Comparison of ENCODE assay signal across 8 mouse cellular contexts in the genomic region with DNA sequence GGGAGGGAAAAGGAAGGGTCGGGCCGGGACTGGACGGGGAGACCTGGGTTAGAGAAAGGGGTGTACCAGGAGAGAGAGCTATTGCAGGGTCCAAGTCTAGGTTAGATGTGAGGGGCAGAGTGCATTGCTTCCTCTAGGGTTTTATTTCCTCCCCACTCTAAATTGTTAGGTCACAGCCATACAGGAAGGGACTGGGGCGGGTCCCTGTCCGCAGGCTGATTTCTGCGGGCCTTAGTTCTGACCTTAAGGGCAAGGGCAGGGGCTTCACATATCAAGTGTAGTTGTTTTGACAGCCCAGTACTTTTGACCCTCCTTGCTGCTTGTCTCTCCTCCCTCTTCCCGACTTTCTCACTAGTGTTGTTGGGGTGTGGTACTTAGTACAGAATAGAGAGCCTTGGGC. TPM values are rescaled to one million over a fixed set of nuclear protein-coding genes. Genes with fewer than 3 reads are reported as not detected.
DNase-seq lines count a peak whose midpoint lies in the region; ATAC-seq and TF ChIP-seq lines count a peak whose summit lies in the region.

No protein-coding gene starts in this region.

- H3K27ac ChIP-seq in kidney, adult 2 months (ENCODE audit: insufficient read depth, low read depth, low read length) = peak overlapping the region; percentile 8
- H3K27ac ChIP-seq in cortical plate, adult 2 months (ENCODE audit: insufficient read depth, low read length) = no peak overlapping the region
- peak overlapping the region; percentile 92 for H3K27ac ChIP-seq in liver, embryonic 15.5 days (replicated peaks)
- H3K27ac ChIP-seq in neural tube, embryonic 13.5 days (replicated peaks) = peak overlapping the region; percentile 98

- peak overlapping the region; percentile 96 for H3K4me2 ChIP-seq in liver, embryonic 15.5 days
- peak overlapping the region; percentile 76 for H3K4me2 ChIP-seq in neural tube, embryonic 13.5 days

- no peak for TF ChIP-seq POLR2A in kidney, adult 2 months (IDR thresholded peaks at IDR 0.05; ENCODE audit: low read depth, low read length)
- no peak for TF ChIP-seq POLR2A in cortical plate, adult 2 months (IDR thresholded peaks at IDR 0.05; ENCODE audit: extremely low read depth, insufficient read depth, low read length)

- H3K27me3 ChIP-seq in kidney, adult 2 months (replicated peaks; ENCODE audit: control insufficient read depth, insufficient read depth, low read length) = no peaks in the 10 kb centered on the region
- H3K27me3 ChIP-seq in liver, embryonic 15.5 days = no peaks in the 10 kb centered on the region
- no peaks in the 10 kb centered on the region for H3K27me3 ChIP-seq in neural tube, embryonic 13.5 days

- no peak for TF ChIP-seq CTCF in kidney, adult 2 months (conservative IDR thresholded peaks at IDR 0.05; ENCODE audit: insufficient read depth, insufficient read length, low read depth, low read length)
- no peak for TF ChIP-seq CTCF in cortical plate, adult 2 months (IDR thresholded peaks at IDR 0.05; ENCODE audit: extremely low read depth, insufficient read depth, low read length)

- peak overlapping the region; percentile 93 for H3K4me3 ChIP-seq in kidney, adult 2 months (ENCODE audit: insufficient read depth, low read depth, low read length)
- H3K4me3 ChIP-seq in cortical plate, adult 2 months (ENCODE audit: insufficient read depth, low read length) = peak overlapping the region; percentile 64
- peak overlapping the region; percentile 99 for H3K4me3 ChIP-seq in liver, embryonic 15.5 days (replicated peaks)
- peak overlapping the region; percentile 97 for H3K4me3 ChIP-seq in neural tube, embryonic 13.5 days

- WGBS in kidney, adult 2 months = 0% methylated on average over 7 of the region's 7 CpGs
- WGBS in liver, embryonic 15.5 days (ENCODE audit: insufficient replicate concordance) = 1% methylated on average over 7 of the region's 7 CpGs
- WGBS in neural tube, embryonic 13.5 days = under 1% methylated on average over 7 of the region's 7 CpGs

- H3K9ac ChIP-seq in liver, embryonic 15.5 days = peak overlapping the region; percentile 100
- peak overlapping the region; percentile 94 for H3K9ac ChIP-seq in neural tube, embryonic 13.5 days

- intact Hi-C loops in heart, postnatal 36 days (cut with DNase I) = no loop called here

- peaks cover 4% of the 10 kb centered on the region for H3K36me3 ChIP-seq in kidney, adult 2 months (ENCODE audit: control insufficient read depth, insufficient read depth, low read length)
- peaks cover 29% of the 10 kb centered on the region for H3K36me3 ChIP-seq in liver, embryonic 15.5 days (replicated peaks)
- H3K36me3 ChIP-seq in neural tube, embryonic 13.5 days = peaks cover 24% of the 10 kb centered on the region

- H3K4me1 ChIP-seq in kidney, adult 2 months (ENCODE audit: control insufficient read depth, insufficient read depth, low read length) = peaks cover 13% of the 10 kb centered on the region; the same call in 1 of the 2 replicates
- H3K4me1 ChIP-seq in cortical plate, adult 2 months (ENCODE audit: control insufficient read depth, insufficient read depth, low read length) = peaks cover 1% of the 10 kb centered on the region; the same call in 1 of the 2 replicates
- H3K4me1 ChIP-seq in liver, embryonic 15.5 days (replicated peaks) = peaks cover 50% of the 10 kb centered on the region
- peaks cover 29% of the 10 kb centered on the region for H3K4me1 ChIP-seq in neural tube, embryonic 13.5 days (replicated peaks)

- no peak for DNase-seq in kidney, adult 2 months
- DNase-seq in kidney, postnatal 14 days = no peak
- peak; percentile 20 to 49 for DNase-seq in heart, postnatal 36 days
- no peak for DNase-seq in gastrocnemius, adult 8-10 months (ENCODE audit: low spot score in 2 of 2)
- no peak for DNase-seq in right cerebral cortex, adult 2 months (ENCODE audit: low spot score in 2 of 2)

- ATAC-seq in liver, embryonic 15.5 days (ENCODE audit: insufficient read depth) = no peak
- ATAC-seq in neural tube, embryonic 13.5 days (ENCODE audit: low read depth) = peak; percentile 3; the same call in 1 of the 2 replicates

- no peaks in the 10 kb centered on the region for H3K9me3 ChIP-seq in liver, embryonic 15.5 days (replicated peaks)
- no peaks in the 10 kb centered on the region for H3K9me3 ChIP-seq in neural tube, embryonic 13.5 days

RNA-seq across cellular contexts. Expression of a gene that starts 1.1 kb away (rescaled TPM):
- 392 and 400 TPM in 2 replicates for polyA plus RNA-seq in kidney, adult 2 months (2012; rRNA removed)
- 313 and 355 TPM in 2 replicates for polyA plus RNA-seq in cortical plate, adult 2 months (2012; rRNA removed)
- 100 to 1,000 TPM; 376 to 394 TPM for total RNA-seq in heart, postnatal 36 days (2021)
- polyA plus RNA-seq in liver, embryonic 15.5 days (2015; fragmentation: Nextera tagmentation; extraction: Ambion mirVana) = 167 and 207 TPM in 2 replicates
- polyA plus RNA-seq in neural tube, embryonic 13.5 days (2015; fragmentation: Nextera tagmentation; extraction: Ambion mirVana) = 393 and 478 TPM in 2 replicates
- 100 to 1,000 TPM; 236 to 312 (median 279) TPM for total RNA-seq in gastrocnemius, adult 8-10 months (2022)

RNA-seq across cellular contexts. Expression of a gene that starts 3.0 kb away (rescaled TPM):
- polyA plus RNA-seq in kidney, adult 2 months (2012; rRNA removed) = 6.4 and 6.5 TPM in 2 replicates
- 26.5 and 29.9 TPM in 2 replicates for polyA plus RNA-seq in cortical plate, adult 2 months (2012; rRNA removed)
- 10 to 100 TPM; 23.5 to 23.6 TPM for total RNA-seq in heart, postnatal 36 days (2021)
- 76.0 and 87.0 TPM in 2 replicates for polyA plus RNA-seq in liver, embryonic 15.5 days (2015; fragmentation: Nextera tagmentation; extraction: Ambion mirVana)
- 113 and 132 TPM in 2 replicates for polyA plus RNA-seq in neural tube, embryonic 13.5 days (2015; fragmentation: Nextera tagmentation; extraction: Ambion mirVana)
- 10 to 100 TPM; 11.3 to 27.6 (median 16.6) TPM for total RNA-seq in gastrocnemius, adult 8-10 months (2022)

RNA-seq across cellular contexts. Expression of a gene that starts 6.0 kb away (rescaled TPM):
- polyA plus RNA-seq in kidney, adult 2 months (2012; rRNA removed) = 17.2 and 17.8 TPM in 2 replicates
- polyA plus RNA-seq in cortical plate, adult 2 months (2012; rRNA removed) = 0.06 and 0.08 TPM in 2 replicates
- total RNA-seq in heart, postnatal 36 days (2021) = not detected
- polyA plus RNA-seq in liver, embryonic 15.5 days (2015; fragmentation: Nextera tagmentation; extraction: Ambion mirVana) = 2.9 and 3.0 TPM in 2 replicates
- polyA plus RNA-seq in neural tube, embryonic 13.5 days (2015; fragmentation: Nextera tagmentation; extraction: Ambion mirVana) = 2.6 TPM in 2 replicates
- not detected for total RNA-seq in gastrocnemius, adult 8-10 months (2022)

RNA-seq across cellular contexts. Expression of a gene that starts 6.5 kb away (rescaled TPM):
- 0.44 and 0.54 TPM in 2 replicates for polyA plus RNA-seq in kidney, adult 2 months (2012; rRNA removed)
- 0.69 and 1.0 TPM in 2 replicates for polyA plus RNA-seq in cortical plate, adult 2 months (2012; rRNA removed)
- not detected for total RNA-seq in heart, postnatal 36 days (2021)
- not detected in 2 replicates for polyA plus RNA-seq in liver, embryonic 15.5 days (2015; fragmentation: Nextera tagmentation; extraction: Ambion mirVana)
- 1.1 and 1.4 TPM in 2 replicates for polyA plus RNA-seq in neural tube, embryonic 13.5 days (2015; fragmentation: Nextera tagmentation; extraction: Ambion mirVana)
- not detected for total RNA-seq in gastrocnemius, adult 8-10 months (2022)

RNA-seq across cellular contexts. Expression of a gene that starts 23.8 kb away (rescaled TPM):
- 3.3 and 4.9 TPM in 2 replicates for polyA plus RNA-seq in kidney, adult 2 months (2012; rRNA removed)
- polyA plus RNA-seq in cortical plate, adult 2 months (2012; rRNA removed) = 28.6 and 29.0 TPM in 2 replicates
- total RNA-seq in heart, postnatal 36 days (2021) = 10 to 100 TPM; 29.7 to 32.4 TPM
- 20.4 and 20.6 TPM in 2 replicates for polyA plus RNA-seq in liver, embryonic 15.5 days (2015; fragmentation: Nextera tagmentation; extraction: Ambion mirVana)
- 74.3 and 76.4 TPM in 2 replicates for polyA plus RNA-seq in neural tube, embryonic 13.5 days (2015; fragmentation: Nextera tagmentation; extraction: Ambion mirVana)
- 10 to 100 TPM; 18.7 to 27.0 (median 23.0) TPM for total RNA-seq in gastrocnemius, adult 8-10 months (2022)

Comparison
In these comparisons a context has a peak if more than half of its experiments do, and no peak if none do; other contexts are left out.
1. DNase-seq: peak in heart, postnatal 36 days (2 of 2); none in kidney, adult 2 months (single experiment), kidney, postnatal 14 days (single experiment), gastrocnemius, adult 8-10 months (0 of 2) and right cerebral cortex, adult 2 months (0 of 2).
2. Peak in every context shown above with its lines, with median percentiles within 50 percentile points of each other: H3K4me3 ChIP-seq.